Mouse (Mus musculus) gonadal fat pad, adult 2 months (tissue): ENCODE measurements around the gene Phb. TPM values are rescaled to one million over a fixed set of nuclear protein-coding genes. Genes with fewer than 3 reads are reported as not detected.

Experiments used
- DNase-seq: peaks from one replicate; pipeline ENCODE4 v3.0.0-alpha.2; 2012; ENCODE audit warnings: low read depth
- polyA plus RNA-seq: library from polyadenylated mRNA; depleted of rRNA; stranded (reverse); fragments of >200 nt; gene quantifications from 2 replicates; pipeline ENCODE4 v1.2.3, GENCODE M21; 2012; rRNA removed

The Phb gene
- polyA plus RNA-seq, 1 experiment: 165 TPM

- DNase-seq: peak; percentile 63
These were observed 45.4 kb downstream of the Phb start for GRCm38 (mm10) chr11:95712085-95712562.

- no peak for DNase-seq
These were observed 45.9 kb downstream of the Phb start, which contains the start of gene Zfp652 for GRCm38 (mm10) chr11:95712563-95713224. Gene Zfp652 (plus strand): TSS chr11:95712673.

DNA sequence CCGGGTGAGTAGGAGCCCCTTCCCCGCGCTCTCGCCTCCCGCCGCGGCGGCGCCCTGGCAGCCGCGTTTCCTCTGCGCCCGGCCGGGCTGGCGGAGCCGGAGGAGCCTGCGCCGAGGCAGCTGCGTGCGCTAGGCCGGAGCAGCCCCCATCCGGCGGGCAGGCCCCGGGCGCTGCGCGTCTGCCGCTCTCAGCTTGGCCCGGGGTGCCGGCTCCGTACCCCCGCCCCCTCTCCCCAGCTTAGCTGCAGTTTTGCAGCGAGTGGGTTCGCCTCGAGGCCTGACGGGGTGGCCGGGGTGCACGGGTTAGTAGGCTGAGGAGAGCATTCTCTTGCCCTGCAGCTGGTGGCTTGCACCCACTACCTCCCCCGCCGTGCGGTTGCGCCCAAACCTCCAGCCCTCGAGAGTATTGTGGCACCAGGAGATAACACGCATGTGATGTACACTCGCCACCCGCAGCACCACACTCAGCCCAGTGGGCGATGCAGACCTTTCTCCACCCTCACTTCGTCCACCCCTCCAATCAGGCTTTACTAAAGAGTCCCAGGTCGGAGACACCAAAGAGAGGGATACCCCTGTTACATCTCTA, 46.6 kb downstream of the Phb start:
- DNase-seq: no peak

DNA sequence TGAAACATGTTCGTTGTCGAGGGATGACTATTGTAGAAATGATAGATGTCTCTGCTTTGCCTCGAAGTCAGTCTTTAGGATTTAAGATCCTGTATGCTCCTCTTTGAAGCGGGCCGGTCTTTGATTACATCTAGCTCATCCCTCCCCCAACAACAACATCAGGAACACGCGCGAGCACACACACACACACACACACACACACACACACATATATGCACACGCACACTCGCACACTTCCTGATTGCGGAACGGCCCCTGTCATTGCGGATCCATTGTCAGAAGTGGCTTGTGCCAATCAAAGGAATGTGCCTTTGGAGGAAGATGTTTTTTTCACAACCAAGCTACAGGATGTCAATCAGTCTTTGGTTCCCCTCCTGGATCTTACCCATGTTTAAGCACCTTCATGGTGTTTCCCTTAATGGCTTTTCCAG, 47.1 kb downstream of the Phb start:
- no peak for DNase-seq

DNA sequence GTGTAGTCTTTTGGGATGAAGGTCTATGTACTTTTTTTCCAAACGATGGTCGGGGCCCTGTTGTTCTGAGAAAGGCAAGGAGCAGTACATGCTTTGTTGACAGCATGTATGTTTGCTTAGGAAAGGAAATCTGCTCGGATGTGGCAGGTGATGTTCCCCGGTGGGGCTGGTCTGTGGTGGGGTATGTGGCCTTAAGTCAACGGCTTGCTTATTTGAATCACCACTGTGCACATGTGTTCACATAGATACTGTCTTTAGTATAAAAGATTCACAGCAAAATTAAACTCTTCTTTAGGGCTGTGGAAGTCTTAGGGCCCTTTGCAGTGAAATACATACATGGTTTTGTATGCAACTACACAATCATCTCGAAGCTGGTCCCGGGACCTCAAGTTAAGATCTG, 47.7 kb downstream of the Phb start:
- DNase-seq: no peak

DNA sequence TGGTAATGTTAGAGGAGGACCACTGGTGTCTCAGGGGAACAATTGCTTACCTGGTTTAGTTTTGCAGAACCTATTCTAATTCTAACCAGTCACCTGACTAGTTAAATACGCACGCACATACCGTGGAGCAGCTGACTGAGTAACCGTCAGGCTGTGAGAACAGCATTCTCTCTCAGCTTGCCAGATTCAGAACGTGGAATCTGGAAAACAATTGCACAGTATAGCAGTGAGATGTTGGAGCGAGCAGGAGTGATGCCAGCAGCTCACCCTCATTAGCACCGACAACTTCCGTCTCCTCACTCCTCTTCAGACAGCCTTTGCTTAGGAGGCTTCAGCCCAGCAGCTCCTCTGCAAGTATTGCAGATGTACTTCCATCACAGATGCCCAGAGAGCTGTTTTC, 49.4 kb downstream of the Phb start:
- DNase-seq: no peak

DNA sequence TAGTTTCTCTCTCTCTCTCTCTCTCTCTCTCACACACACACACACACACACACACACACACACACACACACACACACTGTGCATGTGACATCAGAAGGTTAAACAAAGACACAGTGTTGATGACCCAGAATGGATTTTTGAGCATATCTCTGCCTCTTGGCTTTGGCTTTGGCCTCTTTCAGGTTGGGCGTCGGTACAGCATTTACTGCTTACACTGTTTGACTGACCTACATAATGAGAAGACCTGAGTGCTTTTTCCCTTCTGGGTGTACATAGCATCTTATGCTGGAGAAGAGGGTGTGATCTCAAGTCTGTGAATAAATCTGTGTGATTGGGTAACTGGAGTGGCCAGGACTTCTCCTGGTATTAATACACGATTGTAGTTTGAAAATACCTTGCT, 52.6 kb downstream of the Phb start:
- DNase-seq: no peak

DNA sequence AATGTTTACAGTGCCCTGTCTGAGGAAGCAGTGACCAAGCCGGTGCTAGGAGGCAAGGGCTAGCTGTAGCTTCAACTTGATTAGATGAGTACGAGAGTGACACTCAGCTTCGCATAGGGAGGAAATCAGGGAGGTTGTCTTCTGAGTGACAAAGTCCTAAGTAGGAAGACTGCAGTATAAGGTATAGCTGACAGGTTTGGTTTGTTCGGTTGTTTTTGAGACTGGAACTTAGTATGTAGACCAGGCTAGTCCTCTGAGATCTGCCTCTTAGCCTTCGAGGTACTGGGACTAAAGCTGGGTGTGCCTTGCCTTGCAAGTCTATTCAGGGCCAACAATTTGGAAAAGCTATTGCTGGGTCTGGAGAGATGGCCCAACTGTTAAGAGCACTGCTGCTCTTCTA, 56.5 kb downstream of the Phb start, which contains the start of gene B130006D01Rik:
TSS of gene B130006D01Rik (plus strand) at position 301 of the 400 bp plus-strand sequence.
- DNase-seq: no peak

DNA sequence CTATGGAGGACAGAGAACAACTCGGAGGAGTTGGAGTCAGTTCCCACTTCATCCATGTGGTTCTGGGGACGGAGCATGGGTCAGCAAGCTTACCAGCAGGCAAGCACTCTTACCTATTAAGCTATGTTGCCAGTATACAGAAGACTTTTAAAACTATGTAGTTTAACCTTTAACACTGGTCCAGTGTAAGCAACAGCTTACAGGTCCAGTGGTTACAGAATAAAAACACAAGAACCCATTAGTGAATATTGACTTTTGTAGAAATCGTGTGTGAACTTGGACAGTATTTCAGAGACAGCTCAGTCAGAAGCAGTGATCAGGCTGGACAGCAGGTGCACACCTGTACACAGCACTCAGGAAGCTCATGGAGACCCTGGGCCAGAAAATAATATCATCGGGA, 57.7 kb downstream of the Phb start:
- no peak for DNase-seq

DNA sequence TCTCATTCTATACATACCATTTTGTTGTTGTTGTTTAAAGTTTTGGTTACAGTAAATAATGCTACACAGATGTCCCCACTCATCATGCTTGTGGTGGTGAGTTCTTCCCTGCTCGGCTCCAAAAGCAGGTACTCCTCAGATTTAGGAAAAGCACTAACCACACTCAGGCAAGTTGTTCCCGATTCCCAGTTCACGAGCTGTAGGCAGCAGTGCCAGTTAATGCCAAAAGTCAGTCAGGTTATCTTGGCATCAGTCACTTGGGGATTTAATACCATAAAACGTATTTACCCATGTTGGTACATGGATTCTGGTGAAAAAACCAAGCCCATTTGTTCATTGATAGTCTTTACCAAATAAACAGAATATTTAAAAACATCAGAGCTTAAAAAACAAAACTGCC, 59.4 kb downstream of the Phb start:
- no peak for DNase-seq

GRCm38 (mm10) chr11:95727947-95728346, 61.2 kb downstream of the Phb start:
- no peak for DNase-seq

- no peak for DNase-seq
These were observed 62.5 kb downstream of the Phb start for GRCm38 (mm10) chr11:95728916-95729907.

Other genes starting within 250 kb of the Phb start
- gene Nxph3, start 152.4 kb upstream of the Phb start, polyA plus RNA-seq: 1.6 TPM in 2 replicates
- gene Ngfr, start 79.2 kb upstream of the Phb start, polyA plus RNA-seq: 2.6 and 4.1 TPM in 2 replicates
- 15.5 and 20.2 TPM in 2 replicates for gene Zfp652, start 45.7 kb downstream of the Phb start, polyA plus RNA-seq
- 0.06 and 0.07 TPM in 2 replicates for gene B130006D01Rik, start 56.6 kb downstream of the Phb start, polyA plus RNA-seq
- gene Phospho1, start 157.5 kb downstream of the Phb start, polyA plus RNA-seq: 17.3 and 19.2 TPM in 2 replicates
- gene Gngt2, start 170.3 kb downstream of the Phb start, polyA plus RNA-seq: 5.2 and 12.0 TPM in 2 replicates
- 12.4 and 17.7 TPM in 2 replicates for gene Abi3, start 175.5 kb downstream of the Phb start, polyA plus RNA-seq
- gene B4galnt2, start 247.9 kb downstream of the Phb start, polyA plus RNA-seq: 21.6 and 41.6 TPM in 2 replicates